Mouse (Mus musculus) brain, embryonic 18.5 days (tissue): ENCODE measurements around the gene Sgo1.
"Not testable (repeated sequence)": the region's sequence is repeated elsewhere in the genome, so short reads cannot be mapped to it uniquely, and the experiment has no call there.

ENCODE experiments used
- DNase-seq: peaks from one replicate; pipeline ENCODE4 v3.0.0-alpha.2; 2012; ENCODE audit warnings: low read depth, low spot score

The Sgo1 gene

DNA sequence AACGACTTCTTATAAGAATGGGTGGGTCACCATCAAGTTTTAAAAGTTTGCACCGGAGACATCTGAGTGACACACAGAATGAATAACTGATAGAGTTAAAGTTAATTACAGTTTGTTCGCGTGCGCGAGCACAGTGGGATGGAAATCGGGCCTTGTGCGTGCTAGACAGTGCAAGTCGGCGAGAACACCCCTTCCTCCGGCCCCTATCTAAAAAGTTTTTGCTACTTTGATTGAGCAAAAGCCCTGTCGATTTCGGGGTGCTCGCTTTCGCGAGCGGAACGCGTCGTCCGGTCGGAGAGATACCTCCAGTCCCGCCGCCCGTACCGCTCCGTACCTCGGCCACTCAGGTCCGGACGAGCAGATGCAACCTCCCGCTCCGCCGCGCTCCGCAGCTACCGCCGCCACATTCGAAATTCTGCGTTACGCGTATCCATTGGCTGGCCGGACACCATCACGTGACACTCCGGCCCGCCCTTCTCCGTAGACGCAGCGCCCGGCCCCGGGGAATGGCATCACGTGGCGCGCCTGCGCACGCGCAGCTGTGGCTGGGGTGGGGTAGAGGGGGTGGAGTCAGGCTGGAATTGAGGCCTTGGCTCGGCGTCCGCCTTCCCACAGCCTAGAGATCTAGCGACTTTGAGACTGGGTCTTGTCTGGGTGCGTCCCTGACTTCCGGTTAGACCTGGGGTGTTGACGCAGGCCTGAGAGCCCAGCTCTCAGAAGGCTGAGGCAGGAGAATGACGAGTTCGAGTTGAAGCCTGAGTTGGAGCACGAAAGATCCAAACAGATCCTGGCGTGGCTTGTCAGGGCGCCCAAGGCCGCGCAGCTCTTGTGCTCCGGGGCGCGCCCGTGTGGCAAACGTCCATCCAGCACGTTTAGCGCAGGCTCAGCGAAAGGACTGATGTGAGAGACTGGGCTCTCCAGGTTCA lies at the start of gene Sgo1:
Gene Sgo1 (minus strand): TSS at position 457 of the 926 bp plus-strand sequence.
- peak; percentile 94 for DNase-seq

GRCm38 (mm10) chr17:53718916-53719315 lies 29.8 kb upstream of the Sgo1 start:
- not testable (repeated sequence) for DNase-seq

- no peak for DNase-seq
Observed at GRCm38 (mm10) chr17:53718474-53718873, 29.3 kb upstream of the Sgo1 start.

GRCm38 (mm10) chr17:53715161-53715560 lies 26.0 kb upstream of the Sgo1 start:
- not testable (repeated sequence) for DNase-seq

- DNase-seq, result no peak
Observed at GRCm38 (mm10) chr17:53714453-53714852, 25.3 kb upstream of the Sgo1 start.

GRCm38 (mm10) chr17:53697521-53697920 lies 8.4 kb upstream of the Sgo1 start:
- not testable (repeated sequence) for DNase-seq

DNA sequence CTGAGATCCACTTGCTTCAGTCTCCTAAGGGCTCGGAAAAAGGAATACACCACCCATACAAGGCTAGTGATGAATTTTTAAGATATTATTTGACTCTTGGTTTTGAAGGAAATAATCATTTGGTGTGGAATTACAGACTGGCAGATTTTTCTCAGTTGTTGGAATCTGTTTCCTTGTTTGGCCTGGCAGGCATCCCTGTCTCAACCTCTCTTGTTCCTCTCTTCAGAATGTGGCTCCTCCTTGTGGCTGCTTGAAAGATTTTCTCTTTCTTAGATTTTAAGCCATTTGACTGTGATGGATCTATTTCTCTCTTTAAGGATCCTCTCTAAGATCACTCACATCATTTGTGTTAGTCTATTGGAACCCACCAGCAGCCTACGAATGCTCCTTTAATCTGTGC lies 4.9 kb upstream of the Sgo1 start:
- peak; percentile 8 for DNase-seq

GRCm38 (mm10) chr17:53689946-53690345 lies 813 bp upstream of the Sgo1 start:
- DNase-seq, result no peak

DNA sequence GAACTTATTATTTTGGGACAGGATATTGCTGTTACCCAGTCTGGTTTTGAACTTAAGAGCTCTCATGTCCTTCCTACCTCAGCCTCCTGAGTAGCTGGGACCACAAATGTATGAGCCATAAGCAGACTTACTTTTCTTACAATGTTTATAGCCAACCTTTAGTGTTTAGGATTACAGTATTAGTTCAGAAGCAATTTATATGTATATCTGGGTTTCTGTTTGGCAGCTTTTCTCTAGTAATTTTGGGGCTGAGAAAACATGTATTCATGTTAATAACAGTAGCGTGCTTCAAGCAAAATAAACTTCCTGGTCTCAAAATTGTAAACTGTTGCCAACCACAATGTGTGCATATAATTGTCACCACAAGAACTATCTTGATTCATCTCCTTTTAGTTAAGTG lies 812 bp downstream of the Sgo1 start:
- DNase-seq, result no peak

DNA sequence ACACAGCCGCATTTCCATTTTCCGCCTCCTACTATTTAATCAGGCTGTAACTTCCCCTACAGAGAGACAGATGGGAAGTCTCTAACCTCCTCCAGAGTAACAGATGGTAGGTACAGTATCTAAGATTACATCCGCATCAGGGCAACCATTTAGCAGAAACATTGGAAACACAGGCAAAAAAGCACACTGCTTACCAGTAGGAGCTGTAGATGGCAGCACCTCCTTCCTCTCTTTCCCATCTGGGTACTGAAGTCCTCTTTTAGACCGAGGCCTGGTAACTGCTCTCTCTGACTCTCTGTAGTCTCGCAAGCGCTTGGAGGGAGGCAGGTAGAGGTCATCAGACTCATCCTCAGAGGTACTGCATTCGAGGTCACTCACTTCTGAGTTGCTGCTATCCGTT lies 10.4 kb downstream of the Sgo1 start:
- no peak for DNase-seq

- DNase-seq, result no peak
Observed at GRCm38 (mm10) chr17:53670453-53670852, 18.7 kb downstream of the Sgo1 start.

GRCm38 (mm10) chr17:53664703-53665382 lies 24.3 kb downstream of the Sgo1 start:
- DNase-seq, result no peak

DNA sequence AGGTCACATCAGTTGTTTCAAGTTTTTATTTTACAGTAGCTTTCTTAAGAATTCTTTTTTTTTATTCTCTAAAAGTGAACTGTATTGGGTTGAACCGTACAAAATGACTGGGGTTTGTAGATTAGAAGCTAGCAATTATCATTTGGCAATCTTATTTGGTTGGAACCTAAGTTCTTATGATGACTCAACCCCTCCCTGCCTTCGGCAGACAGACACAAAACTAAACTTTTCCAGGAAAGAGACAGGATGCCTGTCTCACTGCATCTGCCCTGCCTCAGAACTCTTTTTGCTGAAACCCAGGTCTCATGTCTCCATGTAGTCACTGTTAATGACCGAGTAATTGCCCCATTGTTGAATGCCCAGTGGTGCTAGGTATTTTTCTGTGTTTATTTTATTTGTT lies 24.9 kb downstream of the Sgo1 start:
- DNase-seq, result no peak

- no peak for DNase-seq
Observed at GRCm38 (mm10) chr17:53661056-53661840, 27.9 kb downstream of the Sgo1 start.

DNA sequence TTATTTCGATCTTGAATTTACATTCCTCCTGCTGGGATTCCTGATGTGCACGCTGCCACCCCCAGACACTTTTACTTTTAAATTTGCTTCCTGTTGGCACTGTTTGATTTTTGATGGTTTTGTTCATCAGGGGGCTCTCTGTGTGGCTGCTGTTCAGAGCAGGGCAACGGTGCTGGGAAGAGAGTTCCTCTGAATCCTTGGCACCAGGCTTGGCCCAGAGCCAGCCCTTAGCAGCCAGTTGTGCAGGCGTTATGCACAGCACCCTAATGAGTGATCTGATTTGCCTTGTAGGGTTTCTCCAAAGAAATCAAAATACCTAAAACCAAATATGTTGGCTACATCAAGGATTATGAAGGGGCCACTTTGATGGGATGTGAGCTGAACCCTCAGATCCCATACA lies 29.4 kb downstream of the Sgo1 start:
- no peak for DNase-seq

- no peak for DNase-seq
Observed at GRCm38 (mm10) chr17:53659230-53659629, 29.9 kb downstream of the Sgo1 start.

GRCm38 (mm10) chr17:53658668-53659067 lies 30.5 kb downstream of the Sgo1 start:
- DNase-seq, result no peak

GRCm38 (mm10) chr17:53657391-53657790 lies 31.7 kb downstream of the Sgo1 start:
- DNase-seq, result not testable (repeated sequence)

DNA sequence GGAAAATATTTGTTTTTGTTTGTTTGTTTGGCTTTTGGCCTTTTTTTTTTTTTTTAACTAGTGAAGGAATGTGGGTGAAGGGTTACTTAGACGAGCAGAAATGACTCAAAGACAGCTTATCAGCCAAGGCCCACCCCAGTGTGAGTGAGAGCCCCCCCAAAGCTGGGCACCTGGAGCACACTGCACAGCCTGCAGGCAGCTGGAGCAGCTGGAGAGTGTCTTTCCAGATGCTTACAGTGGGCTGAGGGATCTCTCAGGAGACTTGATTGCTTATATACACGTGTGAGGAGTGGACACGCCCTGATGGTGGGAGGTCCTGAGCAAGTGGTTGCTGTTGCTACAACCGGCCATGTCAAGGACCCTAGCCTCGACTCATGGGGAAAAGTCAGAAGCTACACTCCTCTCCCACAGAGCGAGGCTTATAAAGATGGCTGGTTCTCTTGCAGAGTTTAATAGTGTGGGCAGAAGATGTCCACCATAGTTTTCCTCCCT lies 32.7 kb downstream of the Sgo1 start:
- DNase-seq, result no peak

DNA sequence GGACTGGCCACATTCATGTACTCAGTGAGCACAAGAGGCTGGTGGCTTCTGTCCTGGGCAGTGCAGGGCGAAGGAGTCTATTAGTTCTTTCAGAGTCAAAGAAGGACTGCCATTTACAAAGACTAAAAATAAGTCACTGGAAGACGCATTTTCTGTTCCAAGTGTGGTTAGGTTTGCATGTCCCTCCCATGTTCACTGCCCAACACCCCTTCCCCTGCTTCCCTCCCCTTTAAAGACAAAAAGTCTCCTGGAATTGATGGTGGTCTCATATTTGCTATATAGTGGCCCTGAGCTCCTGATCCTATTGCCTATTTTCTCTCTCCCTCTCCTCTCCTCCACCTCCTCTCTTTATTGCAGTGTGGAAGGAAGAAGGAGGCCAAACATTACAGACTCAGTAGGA lies 33.2 kb downstream of the Sgo1 start:
- no peak for DNase-seq

DNA sequence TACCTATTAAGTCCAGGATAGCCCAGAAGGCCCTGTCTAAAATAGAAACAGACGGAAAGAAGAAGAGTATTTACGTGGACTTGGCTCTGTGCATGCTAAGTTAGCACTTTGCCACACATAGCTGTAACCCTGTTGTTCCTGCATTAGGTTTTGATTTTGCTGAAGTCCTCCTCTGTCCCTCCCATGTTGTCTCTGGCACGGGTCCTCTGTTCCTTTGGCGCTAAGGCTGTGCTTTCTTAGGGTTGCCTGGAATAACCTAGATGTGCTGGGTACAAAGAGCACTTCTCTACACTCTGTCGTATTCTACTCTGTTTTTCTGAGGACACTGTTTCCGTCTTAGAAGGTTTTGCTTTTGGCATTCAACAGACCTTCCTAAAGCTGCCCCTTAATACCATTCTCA lies 34.1 kb downstream of the Sgo1 start:
- DNase-seq, result no peak

GRCm38 (mm10) chr17:53654596-53654995 lies 34.5 kb downstream of the Sgo1 start:
- no peak for DNase-seq
